Mouse (Mus musculus) lung, adult 2 months (tissue): ENCODE results near the gene Grin2b.

Source experiments
- CTCF ChIP-seq: fragments of 200-500 bp; IDR thresholded peaks from 2 replicates; pipeline ENCODE4 v1.5.1; 2011; ENCODE audit warnings: mild to moderate bottlenecking, low read length, control low read depth; ENCODE audit not compliant: insufficient read depth
- POLR2A ChIP-seq: fragments of 200-500 bp; IDR thresholded peaks from 2 replicates; pipeline ENCODE4 v1.6.1; 2011; ENCODE audit warnings: low read depth, mild to moderate bottlenecking, control low read depth, low read length, borderline replicate concordance; ENCODE audit errors: extremely low read depth

- no peak for TF ChIP-seq CTCF
- no peak for TF ChIP-seq POLR2A
Measured at GRCm38 (mm10) chr6:135945511-135945910, 227.8 kb downstream of the Grin2b start.
